Mouse (Mus musculus) retina, embryonic 14.5 days (tissue): Measurements from ENCODE around the gene Uspl1.

Experiments used
- DNase-seq: peaks from one replicate; pipeline ENCODE4 v3.0.0-alpha.2; 2015; ENCODE audit warnings: low spot score

Uspl1 gene

GRCm38 (mm10) chr5:149211041-149211440, 26.9 kb downstream of the Uspl1 start:
- DNase-seq: no peak

- DNase-seq: no peak
Measured at GRCm38 (mm10) chr5:149212806-149213205, 28.7 kb downstream of the Uspl1 start.

GRCm38 (mm10) chr5:149215540-149215939, 31.4 kb downstream of the Uspl1 start:
- DNase-seq: no peak

- DNase-seq: no peak
Measured at GRCm38 (mm10) chr5:149217524-149218357, 33.6 kb downstream of the Uspl1 start.

GRCm38 (mm10) chr5:149219493-149219892, 35.3 kb downstream of the Uspl1 start:
- no peak for DNase-seq

- DNase-seq: no peak
Measured at GRCm38 (mm10) chr5:149221355-149221754, 37.2 kb downstream of the Uspl1 start.

GRCm38 (mm10) chr5:149224666-149225065, 40.5 kb downstream of the Uspl1 start:
- DNase-seq: no peak

GRCm38 (mm10) chr5:149228700-149229618, 44.8 kb downstream of the Uspl1 start:
- peak; percentile 99 for DNase-seq

GRCm38 (mm10) chr5:149229619-149230339, 45.6 kb downstream of the Uspl1 start:
- DNase-seq: no peak

- no peak for DNase-seq
Measured at GRCm38 (mm10) chr5:149235002-149235401, 50.9 kb downstream of the Uspl1 start.

- no peak for DNase-seq
Measured at GRCm38 (mm10) chr5:149237221-149237950, 53.2 kb downstream of the Uspl1 start.

GRCm38 (mm10) chr5:149242467-149242866, 58.3 kb downstream of the Uspl1 start:
- DNase-seq: no peak

GRCm38 (mm10) chr5:149243053-149243452, 58.9 kb downstream of the Uspl1 start:
- DNase-seq: no peak

- DNase-seq: no peak
Measured at GRCm38 (mm10) chr5:149245391-149245964, 61.3 kb downstream of the Uspl1 start.

GRCm38 (mm10) chr5:149245965-149246470, 61.9 kb downstream of the Uspl1 start:
- no peak for DNase-seq

- no peak for DNase-seq
Measured at GRCm38 (mm10) chr5:149247047-149247904, 63.1 kb downstream of the Uspl1 start.

- DNase-seq: no peak
Measured at GRCm38 (mm10) chr5:149252303-149252702, 68.2 kb downstream of the Uspl1 start.

GRCm38 (mm10) chr5:149253491-149253890, 69.3 kb downstream of the Uspl1 start:
- no peak for DNase-seq

GRCm38 (mm10) chr5:149255522-149255921, 71.4 kb downstream of the Uspl1 start:
- no peak for DNase-seq
